Mouse (Mus musculus): ENCODE results near the gene Olfr1305. TPM values are rescaled to one million over a fixed set of nuclear protein-coding genes. Genes with fewer than 3 reads are reported as not detected.

The Olfr1305 gene
- not detected in 2 replicates for polyA plus RNA-seq (2015; fragmentation: Nextera tagmentation; extraction: Ambion mirVana)

DNA sequence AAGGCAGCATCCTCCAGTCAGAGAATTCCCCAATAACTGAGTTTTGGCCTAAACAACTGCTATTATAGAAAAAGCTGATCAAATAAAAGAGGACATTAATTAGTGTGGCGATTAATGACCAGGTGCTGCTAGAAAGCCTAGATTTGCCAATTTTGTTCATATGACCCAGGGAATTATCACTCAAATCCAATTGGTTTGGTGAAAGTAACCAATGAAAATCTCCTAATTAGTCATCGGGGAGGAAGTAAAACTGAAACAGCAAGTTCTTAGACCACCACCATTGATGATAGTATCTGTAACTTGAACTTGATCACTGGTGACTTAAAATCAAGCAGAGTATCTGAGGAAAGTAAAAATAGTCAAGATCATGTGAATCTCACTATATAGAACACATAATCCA lies at the start of gene Olfr1305:
Gene Olfr1305 (minus strand): TSS at position 101 of the 400 bp plus-strand sequence.
- no peaks in the 10 kb centered on the region for H3K9me3 ChIP-seq (replicated peaks; ENCODE audit: control insufficient read depth, low read length)
- H3K27me3 ChIP-seq (ENCODE audit: control insufficient read depth, insufficient read depth, low read length): no peaks in the 10 kb centered on the region
- no peak for ATAC-seq (ENCODE audit: insufficient read depth, low FRiP score)
- WGBS: 95% methylated on average over 2 of the region's 2 CpGs
- no peak within 1 kb of the TSS for H3K9ac ChIP-seq (ENCODE audit: low read length)
- H3K27ac ChIP-seq (ENCODE audit: low read length): no peak within 1 kb of the TSS
- no peak within 1 kb of the TSS for H3K4me3 ChIP-seq (replicated peaks; ENCODE audit: low read length)
- no peaks in the 10 kb centered on the region for H3K4me1 ChIP-seq (ENCODE audit: control insufficient read depth, insufficient read depth, low read length)
- no peak within 1 kb of the TSS for H3K4me2 ChIP-seq (ENCODE audit: low read depth, low read length)
- H3K36me3 ChIP-seq (ENCODE audit: control insufficient read depth, insufficient read depth, low read length): no peaks in the 10 kb centered on the region

DNA sequence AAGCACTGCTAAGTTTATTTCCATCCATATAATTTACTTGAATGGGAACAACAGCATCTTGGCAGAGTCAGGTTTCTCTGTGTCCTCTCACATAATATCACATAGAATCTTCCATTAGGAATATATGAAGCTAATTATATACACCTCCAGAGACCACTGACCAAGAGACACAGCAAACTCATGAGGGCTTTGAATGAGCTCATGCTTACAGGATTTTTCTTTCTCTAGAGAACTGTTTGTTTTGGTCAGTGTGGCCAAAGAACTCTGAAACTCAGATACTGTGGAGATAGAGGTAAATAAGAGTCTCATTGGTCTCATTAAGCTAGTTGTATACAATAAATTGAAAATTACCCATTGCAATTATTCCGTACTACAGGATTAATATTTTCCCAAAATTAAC lies 39.2 kb upstream of the Olfr1305 start, which contains the start of gene Olfr1306:
Gene Olfr1306 (minus strand): TSS at position 101 of the 400 bp plus-strand sequence.
- no peaks in the 10 kb centered on the region for H3K27me3 ChIP-seq (ENCODE audit: control insufficient read depth, insufficient read depth, low read length)

DNA sequence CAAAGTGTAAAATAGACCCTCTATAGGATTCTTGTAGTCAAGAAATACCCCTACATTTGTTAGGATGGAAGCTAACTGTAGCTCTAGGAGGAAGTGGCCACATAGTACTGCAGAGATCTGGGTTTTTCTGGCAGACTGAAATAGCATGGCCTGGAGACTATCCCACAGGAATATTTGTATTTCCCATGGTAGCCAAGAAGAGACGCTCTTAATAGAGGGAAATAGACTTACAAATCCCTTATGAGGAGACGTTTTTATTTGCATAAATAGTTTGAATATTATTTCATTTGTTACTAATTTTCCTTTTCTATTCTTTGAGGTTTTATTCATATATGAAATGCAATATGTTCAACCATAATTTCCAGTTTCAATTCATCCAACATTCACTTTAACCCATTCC lies 56.7 kb downstream of the Olfr1305 start, which contains the start of gene Olfr1303:
Gene Olfr1303 (minus strand): TSS at position 101 of the 400 bp plus-strand sequence.
- Histone ChIP-seq H3K36me3 (ENCODE audit: control insufficient read depth, insufficient read depth, low read length) (no peaks in the 10 kb centered on the region), H3K9me3 (replicated peaks; ENCODE audit: control insufficient read depth, low read length) (no peaks in the 10 kb centered on the region), H3K9ac (ENCODE audit: low read length) (no peak within 1 kb of the TSS), H3K27ac (ENCODE audit: low read length) (no peak within 1 kb of the TSS), H3K4me2 (ENCODE audit: low read depth, low read length) (no peak within 1 kb of the TSS), H3K4me1 (ENCODE audit: control insufficient read depth, insufficient read depth, low read length) (no peaks in the 10 kb centered on the region), H3K27me3 (ENCODE audit: control insufficient read depth, insufficient read depth, low read length) (no peaks in the 10 kb centered on the region), H3K4me3 (replicated peaks; ENCODE audit: low read length) (no peak within 1 kb of the TSS)
- no peak for ATAC-seq (ENCODE audit: insufficient read depth, low FRiP score)
- 85% methylated on average over 2 of the region's 2 CpGs for WGBS

More for the DNA sequence above, 39.2 kb upstream of the Olfr1305 start, which contains the start of gene Olfr1306:
- Histone ChIP-seq H3K4me3 (replicated peaks; ENCODE audit: low read length) (no peak within 1 kb of the TSS), H3K4me1 (ENCODE audit: control insufficient read depth, insufficient read depth, low read length) (no peaks in the 10 kb centered on the region), H3K27ac (ENCODE audit: low read length) (no peak within 1 kb of the TSS), H3K36me3 (ENCODE audit: control insufficient read depth, insufficient read depth, low read length) (no peaks in the 10 kb centered on the region), H3K9me3 (replicated peaks; ENCODE audit: control insufficient read depth, low read length) (no peaks in the 10 kb centered on the region), H3K4me2 (ENCODE audit: low read depth, low read length) (no peak within 1 kb of the TSS), H3K9ac (ENCODE audit: low read length) (no peak within 1 kb of the TSS)
- ATAC-seq (ENCODE audit: insufficient read depth, low FRiP score): no peak
- WGBS: 71% methylated on average over 1 of the region's 1 CpGs

Other genes with a start within 250 kb of the Olfr1305 start
- not detected in 2 replicates for gene Olfr1298, start 227.9 kb downstream of the Olfr1305 start, polyA plus RNA-seq (2015; fragmentation: Nextera tagmentation; extraction: Ambion mirVana)
- not detected in 2 replicates for gene Olfr1299, start 215.7 kb downstream of the Olfr1305 start, polyA plus RNA-seq (2015; fragmentation: Nextera tagmentation; extraction: Ambion mirVana)
- gene Olfr1301, start 126.1 kb downstream of the Olfr1305 start, polyA plus RNA-seq (2015; fragmentation: Nextera tagmentation; extraction: Ambion mirVana): not detected in 2 replicates
- not detected in 2 replicates for gene Olfr1302, start 99.7 kb downstream of the Olfr1305 start, polyA plus RNA-seq (2015; fragmentation: Nextera tagmentation; extraction: Ambion mirVana)
- gene Olfr1303, start 56.8 kb downstream of the Olfr1305 start, polyA plus RNA-seq (2015; fragmentation: Nextera tagmentation; extraction: Ambion mirVana): not detected in 2 replicates
- not detected in 2 replicates for gene Olfr1306, start 39.1 kb upstream of the Olfr1305 start, polyA plus RNA-seq (2015; fragmentation: Nextera tagmentation; extraction: Ambion mirVana)
- not detected in 2 replicates for gene Olfr1307, start 72.3 kb upstream of the Olfr1305 start, polyA plus RNA-seq (2015; fragmentation: Nextera tagmentation; extraction: Ambion mirVana)
- gene Olfr1308, start 87.8 kb upstream of the Olfr1305 start, polyA plus RNA-seq (2015; fragmentation: Nextera tagmentation; extraction: Ambion mirVana): not detected in 2 replicates
- gene Olfr1309, start 113.1 kb upstream of the Olfr1305 start, polyA plus RNA-seq (2015; fragmentation: Nextera tagmentation; extraction: Ambion mirVana): not detected in 2 replicates
- gene Olfr1310, start 135.6 kb upstream of the Olfr1305 start, polyA plus RNA-seq (2015; fragmentation: Nextera tagmentation; extraction: Ambion mirVana): not detected in 2 replicates
- not detected in 2 replicates for gene Olfr1311, start 147.3 kb upstream of the Olfr1305 start, polyA plus RNA-seq (2015; fragmentation: Nextera tagmentation; extraction: Ambion mirVana)
- not detected in 2 replicates for gene Olfr1312, start 173.1 kb upstream of the Olfr1305 start, polyA plus RNA-seq (2015; fragmentation: Nextera tagmentation; extraction: Ambion mirVana)
- not detected in 2 replicates for gene Olfr1313, start 200.7 kb upstream of the Olfr1305 start, polyA plus RNA-seq (2015; fragmentation: Nextera tagmentation; extraction: Ambion mirVana)
- gene Olfr1314, start 219.6 kb upstream of the Olfr1305 start, polyA plus RNA-seq (2015; fragmentation: Nextera tagmentation; extraction: Ambion mirVana): not detected in 2 replicates
- not detected in 2 replicates for gene Olfr1315-ps1, start 238.3 kb upstream of the Olfr1305 start, polyA plus RNA-seq (2015; fragmentation: Nextera tagmentation; extraction: Ambion mirVana)